ENCODE assay signal across 24 mouse cellular contexts in genomic region chr2:126340201-126340600, GRCm38 (mm10).
A peak's percentile ranks its signal among the peaks of the same experiment; 100 is the strongest.
DNase-seq lines count a peak whose midpoint lies in the region; ATAC-seq and TF ChIP-seq lines count a peak whose summit lies in the region.
"Had no signal": no experiment of that assay in that cellular context is flagged by ENCODE, and none has a peak within 500 bp of the region (broad histone marks: within the 10 kb centered on the region; RNA-seq: fewer than 3 reads in every experiment).

No protein-coding gene starts in this region.

- intact Hi-C loops in gastrocnemius, adult 2 months (cut with DNase I) = no loop called here

- WGBS in heart, embryonic 10.5 days = 87% methylated on average over 7 of the region's 7 CpGs
- 84% methylated on average over 7 of the region's 7 CpGs for WGBS in lung, postnatal 0 days
- WGBS in hindbrain, embryonic 16.5 days = 88% methylated on average over 7 of the region's 7 CpGs

- H3K4me3 ChIP-seq in gastrocnemius, adult 2 months = no peak overlapping the region
- H3K4me3 ChIP-seq in heart, embryonic 10.5 days = no peak overlapping the region
- no peak overlapping the region for H3K4me3 ChIP-seq in lung, postnatal 0 days (ENCODE audit: low read depth, low read length)
- H3K4me3 ChIP-seq in hindbrain, embryonic 16.5 days (ENCODE audit: low read length) = no peak overlapping the region
- H3K4me3 ChIP-seq: embryonic facial prominence, embryonic 10.5 days; embryonic facial prominence, embryonic 13.5 days; erythroblast, embryonic 14.5 days; forebrain, embryonic 12.5 days; forebrain, embryonic 15.5 days; hindbrain, embryonic 10.5 days; hindbrain, embryonic 13.5 days had no signal

- TF ChIP-seq EP300 in lung, postnatal 0 days (IDR thresholded peaks at IDR 0.05) = no peak

- H3K4me2 ChIP-seq in lung, postnatal 0 days (replicated peaks; ENCODE audit: low read depth, low read length) = no peak overlapping the region
- H3K4me2 ChIP-seq in hindbrain, embryonic 16.5 days (ENCODE audit: low read length) = no peak overlapping the region
- H3K4me2 ChIP-seq: embryonic facial prominence, embryonic 13.5 days; forebrain, embryonic 12.5 days; forebrain, embryonic 15.5 days; hindbrain, embryonic 13.5 days had no signal

- DNase-seq in gastrocnemius, adult 2 months = no peak
- no peak for DNase-seq in gastrocnemius, postnatal 10 days
- no peak for DNase-seq in heart, embryonic 10.5 days (ENCODE audit: low spot score)
- DNase-seq in heart, adult 18-20 months = no peak
- no peak for DNase-seq in lung, postnatal 0 days (ENCODE audit: low spot score)
- DNase-seq in lung, postnatal 36 days = no peak
- DNase-seq: adrenal gland, adult 8-10 months; adrenal gland, postnatal 25 days; cerebellum, adult 11 months; cerebellum, adult 2 months; cerebellum, adult 9-11 months; cerebellum, postnatal 25 days; embryo, embryonic 11 days; kidney, adult 2 months had no signal

- no peak overlapping the region for H3K9ac ChIP-seq in lung, postnatal 0 days (replicated peaks; ENCODE audit: low read depth)
- H3K9ac ChIP-seq in hindbrain, embryonic 16.5 days (ENCODE audit: low read depth, low read length) = no peak overlapping the region
- H3K9ac ChIP-seq: embryonic facial prominence, embryonic 13.5 days; forebrain, embryonic 12.5 days; forebrain, embryonic 15.5 days; hindbrain, embryonic 13.5 days had no signal

- no peak for TF ChIP-seq CTCF in gastrocnemius, adult 2 months (IDR thresholded peaks at IDR 0.05)
- TF ChIP-seq CTCF in lung, postnatal 0 days (IDR thresholded peaks at IDR 0.05) = no peak

- ATAC-seq in lung, postnatal 0 days = no peak
- no peak for ATAC-seq in hindbrain, embryonic 16.5 days
- ATAC-seq: activated CD4-positive, CD25-positive, alpha-beta regulatory T cell, adult 4 months; forebrain, embryonic 15.5 days; intestine, postnatal 0 days had no signal

- H3K9me3 ChIP-seq in heart, embryonic 10.5 days = no peaks in the 10 kb centered on the region
- H3K9me3 ChIP-seq in lung, postnatal 0 days (ENCODE audit: low read length) = no peaks in the 10 kb centered on the region
- no peaks in the 10 kb centered on the region for H3K9me3 ChIP-seq in hindbrain, embryonic 16.5 days (ENCODE audit: control insufficient read depth, low read length)
- H3K9me3 ChIP-seq: embryonic facial prominence, embryonic 10.5 days; embryonic facial prominence, embryonic 13.5 days; forebrain, embryonic 12.5 days; forebrain, embryonic 15.5 days; hindbrain, embryonic 10.5 days; hindbrain, embryonic 13.5 days had no signal

- no peaks in the 10 kb centered on the region for H3K36me3 ChIP-seq in heart, embryonic 10.5 days
- no peaks in the 10 kb centered on the region for H3K36me3 ChIP-seq in lung, postnatal 0 days (ENCODE audit: insufficient read depth, low read length)
- no peaks in the 10 kb centered on the region for H3K36me3 ChIP-seq in hindbrain, embryonic 16.5 days (ENCODE audit: control insufficient read depth, insufficient read depth, low read length)
- H3K36me3 ChIP-seq: embryonic facial prominence, embryonic 10.5 days; embryonic facial prominence, embryonic 13.5 days; forebrain, embryonic 12.5 days; forebrain, embryonic 15.5 days; hindbrain, embryonic 10.5 days; hindbrain, embryonic 13.5 days had no signal

- peak overlapping the region; percentile 81 for H3K27ac ChIP-seq in gastrocnemius, adult 2 months
- 0 out of 2 replicates have a peak overlapping the region, but pooled peaks have one; percentile 1 for H3K27ac ChIP-seq in heart, embryonic 10.5 days
- H3K27ac ChIP-seq in lung, postnatal 0 days (ENCODE audit: low read length) = peak overlapping the region; percentile 69; the same call in 1 of the 2 replicates
- no peak overlapping the region for H3K27ac ChIP-seq in hindbrain, embryonic 16.5 days (ENCODE audit: low read depth, low read length)
- H3K27ac ChIP-seq: embryonic facial prominence, embryonic 10.5 days; embryonic facial prominence, embryonic 13.5 days; forebrain, embryonic 12.5 days; forebrain, embryonic 15.5 days; hindbrain, embryonic 10.5 days; hindbrain, embryonic 13.5 days had no signal

- H3K27me3 ChIP-seq in heart, embryonic 10.5 days (ENCODE audit: insufficient read depth, poor library complexity, severe bottlenecking) = no peaks in the 10 kb centered on the region
- H3K27me3 ChIP-seq in lung, postnatal 0 days (replicated peaks; ENCODE audit: insufficient read depth, low read length) = no peaks in the 10 kb centered on the region
- H3K27me3 ChIP-seq in hindbrain, embryonic 16.5 days (replicated peaks; ENCODE audit: control insufficient read depth, insufficient read depth, low read length) = no peaks in the 10 kb centered on the region
- H3K27me3 ChIP-seq: embryonic facial prominence, embryonic 13.5 days; forebrain, embryonic 12.5 days; forebrain, embryonic 15.5 days; hindbrain, embryonic 13.5 days had no signal

- peaks cover 12% of the 10 kb centered on the region for H3K4me1 ChIP-seq in heart, embryonic 10.5 days
- no peaks in the 10 kb centered on the region for H3K4me1 ChIP-seq in lung, postnatal 0 days (ENCODE audit: insufficient read depth, low read depth, low read length)
- H3K4me1 ChIP-seq in hindbrain, embryonic 16.5 days (ENCODE audit: control insufficient read depth, insufficient read depth, low read depth, low read length) = no peaks in the 10 kb centered on the region
- H3K4me1 ChIP-seq: embryonic facial prominence, embryonic 10.5 days; embryonic facial prominence, embryonic 13.5 days; forebrain, embryonic 12.5 days; forebrain, embryonic 15.5 days; hindbrain, embryonic 10.5 days; hindbrain, embryonic 13.5 days had no signal
